Mouse (Mus musculus) heart, postnatal 0 days (tissue): ENCODE data around the gene Col9a1. TPM values are rescaled to one million over a fixed set of nuclear protein-coding genes. Genes with fewer than 3 reads are reported as not detected.

Experiments used
- ATAC-seq: fragments of 200-750 bp; cut with Nextera tagmentation; 2 replicates; pipeline ENCODE4 v1.8.0; 2017; ENCODE audit warnings: low read depth, moderate number of reproducible peaks, moderate library complexity; ENCODE audit not compliant: insufficient read depth
- DNase-seq: peaks from one replicate; pipeline ENCODE4 v3.0.0-alpha.2; 2016; ENCODE audit warnings: low spot score
- H3K27ac ChIP-seq: fragments of 300-500 bp; sonication (generic); 2 replicates; pipeline ENCODE4 v1.5.1; 2014; ENCODE audit warnings: low read depth, mild to moderate bottlenecking
- H3K27me3 ChIP-seq: fragments of 300-500 bp; sonication (generic); 2 replicates; pipeline ENCODE4 v1.6.1; 2014; ENCODE audit warnings: low read length, mixed read lengths; ENCODE audit not compliant: control insufficient read depth, insufficient read depth
- H3K36me3 ChIP-seq: fragments of 300-500 bp; sonication (generic); replicated peaks from 2 replicates; pipeline ENCODE4 v1.6.1; 2014; ENCODE audit warnings: low read length, mixed read lengths; ENCODE audit not compliant: control insufficient read depth, insufficient read depth
- H3K4me1 ChIP-seq: fragments of 300-500 bp; sonication (generic); 2 replicates; pipeline ENCODE4 v1.6.1; 2014; ENCODE audit warnings: antibody characterized with exemption; ENCODE audit not compliant: control insufficient read depth, insufficient read depth
- H3K4me2 ChIP-seq: fragments of 300-500 bp; sonication (generic); 2 replicates; pipeline ENCODE4 v1.6.1; 2014; ENCODE audit warnings: low read depth, mild to moderate bottlenecking, low read length, moderate library complexity
- H3K4me3 ChIP-seq: fragments of 300-500 bp; sonication (generic); 2 replicates; pipeline ENCODE4 v1.5.1; 2014; ENCODE audit warnings: low read depth, low read length
- H3K9ac ChIP-seq: fragments of 300-500 bp; sonication (generic); replicated peaks from 2 replicates; pipeline ENCODE4 v1.6.1; 2014; ENCODE audit warnings: low read depth, low read length, mixed read lengths
- H3K9me3 ChIP-seq: fragments of 300-500 bp; sonication (generic); replicated peaks from 2 replicates; pipeline ENCODE4 v1.6.1; 2016; ENCODE audit warnings: low read length; ENCODE audit not compliant: control insufficient read depth
- CTCF ChIP-seq: IDR thresholded peaks from 2 replicates; pipeline ENCODE4 v1.5.1; 2016; ENCODE audit warnings: antibody characterized with exemption, control low read depth, low read depth
- EP300 ChIP-seq: IDR thresholded peaks from 2 replicates; pipeline ENCODE4 v1.6.1; 2016; ENCODE audit warnings: antibody characterized with exemption, low read depth
- WGBS: fragments of 180-500 bp; shearing (Covaris S2); extraction: QIAGEN DNeasy Blood & Tissue Kit; methylation state at CpG from one replicate; pipeline ENCODE4 v1.1.7; 2014; 5-methylcytosine and 5-hydroxymethylcytosine counted together
- polyA plus RNA-seq: library from polyadenylated mRNA; unstranded; fragments of >200 nt; fragmentation: Nextera tagmentation; extraction: Ambion mirVana; gene quantifications from 2 replicates; pipeline ENCODE4 v1.2.1, GENCODE M21; 2015
- total RNA-seq: library from RNA; depleted of rRNA; stranded (reverse); fragments of >200 nt; gene quantifications from 2 replicates; pipeline ENCODE4 v1.2.3, GENCODE M21; 2014; ENCODE audit warnings: low replicate concordance; rRNA removed

Col9a1 gene
- total and polyA plus RNA-seq, 2 experiments from 2014 or later = 1.3 to 1.4 TPM

DNA sequence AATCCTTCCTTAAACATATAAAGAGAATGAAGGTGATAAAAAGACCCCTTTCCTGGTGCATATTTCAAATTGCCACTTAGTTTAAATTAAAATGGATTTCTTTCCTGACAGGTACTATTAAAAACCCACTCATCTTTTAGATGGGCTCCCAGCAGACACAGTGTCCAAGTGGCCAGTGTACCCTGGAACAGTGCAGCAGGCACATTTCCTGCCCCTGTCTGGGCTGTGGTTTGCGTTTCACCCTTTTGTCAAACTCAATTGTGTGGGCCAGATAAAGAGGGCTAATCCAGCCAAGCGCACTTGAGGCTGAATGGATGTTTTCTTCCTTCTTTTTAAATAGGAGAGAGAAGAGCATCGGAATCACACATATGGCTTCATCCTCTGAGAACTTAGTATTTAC is 89.6 kb downstream of the Col9a1 start:
- no peak for DNase-seq
- H3K4me3 ChIP-seq = no peak overlapping the region
- H3K9me3 ChIP-seq = no peaks in the 10 kb centered on the region
- no peaks in the 10 kb centered on the region for H3K36me3 ChIP-seq
- no peak for ATAC-seq
- no peaks in the 10 kb centered on the region for H3K27me3 ChIP-seq
- H3K4me1 ChIP-seq = no peaks in the 10 kb centered on the region
- H3K9ac ChIP-seq = no peak overlapping the region
- H3K27ac ChIP-seq = no peak overlapping the region
- no peak overlapping the region for H3K4me2 ChIP-seq
- no peak for TF ChIP-seq CTCF
- TF ChIP-seq EP300 = no peak
- 38% methylated on average over 3 of the region's 3 CpGs for WGBS

DNA sequence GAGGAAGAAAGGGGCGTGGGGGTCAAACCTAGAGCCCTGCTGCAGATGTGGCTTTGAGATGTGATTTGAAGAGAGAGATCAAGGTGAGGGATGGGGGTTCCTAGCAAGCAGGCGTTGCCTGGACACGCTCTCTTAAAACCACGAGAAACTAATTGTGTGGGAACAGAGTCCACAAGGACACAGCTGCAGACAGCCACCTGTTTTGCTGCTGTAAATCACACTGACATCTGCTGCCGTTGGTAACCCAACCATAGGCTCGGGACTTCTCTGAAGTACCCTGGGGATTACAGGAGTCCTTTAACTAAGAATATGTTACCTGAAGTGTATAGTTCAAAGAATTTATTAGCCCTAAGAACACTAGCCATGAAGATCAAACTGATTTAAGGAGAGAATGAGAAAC is 109.0 kb downstream of the Col9a1 start:
- Histone ChIP-seq H3K27ac (no peak overlapping the region), H3K36me3 (no peaks in the 10 kb centered on the region), H3K27me3 (no peaks in the 10 kb centered on the region), H3K4me2 (no peak overlapping the region), H3K9me3 (no peaks in the 10 kb centered on the region), H3K4me3 (no peak overlapping the region), H3K4me1 (no peaks in the 10 kb centered on the region), H3K9ac (no peak overlapping the region)
- WGBS = 59% methylated on average over 6 of the region's 6 CpGs
- TF ChIP-seq EP300 = no peak
- TF ChIP-seq CTCF = no peak
- DNase-seq = no peak
- ATAC-seq = no peak

DNA sequence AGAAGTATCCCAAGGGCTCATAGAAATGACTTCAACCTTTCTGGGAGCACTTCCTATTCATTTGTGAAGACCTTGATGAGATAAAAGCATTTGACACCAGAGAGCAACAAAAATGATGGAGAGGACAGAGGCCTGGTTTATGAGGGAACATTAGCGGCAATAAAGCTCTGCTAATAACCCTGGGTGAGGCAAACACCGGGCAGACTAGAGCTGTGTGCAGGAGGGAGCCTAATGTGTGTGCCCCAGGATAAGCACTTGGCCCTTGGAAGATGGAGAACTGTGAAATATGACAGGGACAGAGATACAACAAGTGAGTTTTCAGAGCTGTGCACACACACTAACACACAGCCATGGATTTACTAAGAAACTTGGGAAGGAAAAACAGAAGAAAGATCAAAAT is 115.1 kb downstream of the Col9a1 start:
- WGBS = 72% methylated on average over 2 of the region's 2 CpGs
- no peaks in the 10 kb centered on the region for H3K4me1 ChIP-seq
- no peak overlapping the region for H3K9ac ChIP-seq
- DNase-seq (no peak), ATAC-seq (no peak)
- H3K4me3 ChIP-seq = no peak overlapping the region
- TF ChIP-seq EP300 = no peak
- no peak for TF ChIP-seq CTCF
- H3K9me3 ChIP-seq = no peaks in the 10 kb centered on the region
- no peak overlapping the region for H3K4me2 ChIP-seq
- H3K36me3 ChIP-seq = no peaks in the 10 kb centered on the region
- H3K27me3 ChIP-seq = no peaks in the 10 kb centered on the region
- no peak overlapping the region for H3K27ac ChIP-seq

DNA sequence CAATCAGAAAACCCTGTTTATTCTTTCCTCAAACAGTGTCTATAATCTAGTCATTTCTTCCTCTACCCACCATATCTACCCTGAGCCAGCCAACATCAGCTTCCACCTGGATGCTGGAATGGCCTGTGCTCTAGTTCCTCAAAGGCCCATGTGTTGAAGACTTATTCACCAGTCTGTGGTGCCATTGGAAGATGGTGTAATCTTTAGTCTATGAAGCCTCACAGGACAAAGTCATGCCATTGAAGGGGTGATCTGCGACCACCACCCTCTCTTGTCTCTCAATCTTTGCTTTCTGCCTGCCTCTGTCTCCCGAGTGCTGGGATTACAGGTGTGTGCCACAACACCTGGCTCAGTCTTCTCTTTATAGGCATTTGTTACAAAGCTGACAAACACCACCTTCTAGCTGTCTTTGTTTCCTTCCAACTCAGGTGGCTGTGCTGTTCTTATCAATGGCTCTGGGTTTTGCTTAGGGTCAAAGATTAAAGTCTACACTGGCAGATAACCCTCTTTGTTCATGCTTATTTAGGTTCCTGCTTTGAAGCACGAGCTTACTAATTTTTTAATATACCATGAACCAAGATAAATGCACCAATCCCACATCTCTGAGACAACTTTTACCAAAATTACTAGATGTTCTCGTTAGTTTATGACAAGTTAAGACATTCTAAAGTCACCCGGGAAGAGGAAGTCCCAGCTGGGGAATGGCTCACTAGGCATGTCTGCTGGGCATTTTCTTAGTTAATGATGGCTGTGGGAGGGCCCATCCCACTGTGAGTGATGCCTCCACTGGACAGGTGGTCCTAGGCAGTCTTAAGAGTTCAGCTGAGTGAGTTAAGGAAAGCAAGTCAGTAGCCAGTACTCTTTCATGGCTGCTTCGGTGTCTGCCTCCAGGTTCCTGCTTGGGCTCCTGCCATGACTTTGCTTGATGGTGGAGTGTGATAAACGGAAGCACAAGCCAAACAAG is 117.9 kb downstream of the Col9a1 start:
- WGBS = 73% methylated on average over 7 of the region's 7 CpGs
- DNase-seq (no peak), ATAC-seq (no peak)
- Histone ChIP-seq H3K4me1 (no peaks in the 10 kb centered on the region), H3K9ac (no peak overlapping the region), H3K4me2 (no peak overlapping the region), H3K27ac (no peak overlapping the region), H3K27me3 (no peaks in the 10 kb centered on the region), H3K36me3 (no peaks in the 10 kb centered on the region), H3K9me3 (no peaks in the 10 kb centered on the region), H3K4me3 (no peak overlapping the region)
- no peak for TF ChIP-seq EP300
- no peak for TF ChIP-seq CTCF

DNA sequence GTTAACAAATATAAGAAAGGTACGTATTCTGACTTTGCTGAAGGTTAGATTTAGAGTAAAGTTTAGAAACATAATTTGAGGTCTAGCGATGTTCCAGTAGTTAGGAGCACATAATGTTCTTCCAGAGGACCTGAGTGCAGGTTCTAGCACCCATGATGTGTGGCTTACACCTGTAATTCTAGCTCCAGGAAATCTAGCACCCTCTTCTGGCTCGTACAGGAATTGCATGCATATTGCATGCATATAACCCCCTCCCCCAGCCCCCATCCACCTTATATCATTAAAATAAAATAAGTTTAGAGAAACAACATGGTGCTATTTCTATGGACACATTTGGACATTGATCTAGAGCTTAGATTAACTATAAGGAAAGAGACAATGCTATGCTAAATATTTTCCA is 123.3 kb downstream of the Col9a1 start:
- TF ChIP-seq CTCF (no peak), EP300 (no peak)
- Histone ChIP-seq H3K4me1 (no peaks in the 10 kb centered on the region), H3K27ac (no peak overlapping the region), H3K27me3 (no peaks in the 10 kb centered on the region), H3K4me2 (no peak overlapping the region), H3K36me3 (no peaks in the 10 kb centered on the region), H3K4me3 (no peak overlapping the region), H3K9ac (no peak overlapping the region), H3K9me3 (no peaks in the 10 kb centered on the region)
- WGBS = 79% methylated on average over 3 of the region's 3 CpGs
- no peak for DNase-seq
- no peak for ATAC-seq

Other genes with a start within 250 kb of the Col9a1 start
- 16.1 and 47.0 TPM in 2 replicates for gene Sdhaf4, start 172.0 kb upstream of the Col9a1 start, total RNA-seq
- gene Sdhaf4, start 172.0 kb upstream of the Col9a1 start, polyA plus RNA-seq = 127 and 146 TPM in 2 replicates
- gene Fam135a, start 77.3 kb upstream of the Col9a1 start, total RNA-seq = 25.2 and 36.7 TPM in 2 replicates
- 16.7 and 18.0 TPM in 2 replicates for gene Fam135a, start 77.3 kb upstream of the Col9a1 start, polyA plus RNA-seq